Mouse (Mus musculus) adrenal gland, postnatal 0 days (tissue): ENCODE measurements around the gene Adgrd1. TPM values are rescaled to one million over a fixed set of nuclear protein-coding genes. Genes with fewer than 3 reads are reported as not detected.

Experiments
- polyA plus RNA-seq: library from polyadenylated mRNA; unstranded; fragments of >200 nt; fragmentation: Nextera tagmentation; extraction: Ambion mirVana; gene quantifications from 2 replicates; pipeline ENCODE4 v1.2.1, GENCODE M21; 2015

Adgrd1 gene
- polyA plus RNA-seq = 9.1 and 11.6 TPM in 2 replicates

DNA sequence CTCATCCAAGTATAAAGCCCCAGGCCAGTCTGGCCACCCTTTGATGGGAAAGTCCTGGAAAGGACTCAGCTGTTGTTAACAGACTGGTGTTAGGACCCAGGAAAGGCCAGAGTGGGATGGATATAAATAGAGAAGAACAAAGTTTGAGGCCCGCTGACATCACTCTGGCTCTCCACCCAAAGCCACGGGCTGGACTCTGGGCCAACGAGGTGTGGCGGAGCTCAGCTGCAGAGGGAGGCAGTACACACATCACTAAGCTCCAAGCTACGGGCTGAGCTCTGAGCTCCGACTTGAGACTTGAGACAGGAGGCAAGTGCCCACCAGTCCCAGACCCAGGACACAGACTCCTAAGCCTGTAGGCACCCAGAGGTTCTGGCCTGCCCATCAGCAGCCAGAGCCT, at the start of gene Adgrd1:
TSS of gene Adgrd1 (plus strand) at position 240 of the 400 bp plus-strand sequence.

Other genes with a start within 250 kb of the Adgrd1 start
- gene Rimbp2, start 143.3 kb upstream of the Adgrd1 start, polyA plus RNA-seq = 2.1 and 3.2 TPM in 2 replicates
- gene Stx2, start 88.2 kb upstream of the Adgrd1 start, polyA plus RNA-seq = 31.6 and 32.5 TPM in 2 replicates
- gene Ran, start 76.7 kb upstream of the Adgrd1 start, polyA plus RNA-seq = 251 and 282 TPM in 2 replicates